In the genomic region with DNA sequence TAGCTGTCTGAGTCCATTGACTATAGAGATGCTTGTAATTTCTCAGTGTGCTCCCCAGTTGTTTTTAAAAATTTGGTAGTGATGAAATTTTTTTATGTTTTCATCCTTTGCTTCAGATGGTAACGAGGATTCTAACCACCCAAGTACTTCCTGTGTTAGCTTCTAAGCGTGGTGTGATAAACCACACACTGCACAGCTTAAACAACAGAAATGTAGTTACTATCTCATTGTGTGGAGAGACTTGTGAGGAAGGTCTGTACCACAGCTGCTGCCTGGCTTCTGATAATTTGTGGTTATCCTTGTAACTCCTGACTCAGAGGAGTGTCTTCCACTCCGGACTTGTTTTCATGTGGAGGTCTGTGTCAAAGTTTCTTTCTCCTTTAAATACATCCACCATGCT, we compare ENCODE assay signal across 20 mouse cellular contexts.
A peak's percentile ranks its signal among the peaks of the same experiment; 100 is the strongest.
DNase-seq lines count a peak whose midpoint lies in the region; ATAC-seq and TF ChIP-seq lines count a peak whose summit lies in the region.
"Had no signal": no experiment of that assay in that cellular context is flagged by ENCODE, and none has a peak within 500 bp of the region (broad histone marks: within the 10 kb centered on the region; RNA-seq: fewer than 3 reads in every experiment).

No protein-coding gene starts in this region.

- no peaks in the 10 kb centered on the region for H3K27me3 ChIP-seq in hindbrain, embryonic 11.5 days (ENCODE audit: control insufficient read depth, insufficient read depth, low read length)
- no peaks in the 10 kb centered on the region for H3K27me3 ChIP-seq in hindbrain, embryonic 16.5 days (replicated peaks; ENCODE audit: control insufficient read depth, insufficient read depth, low read length)
- H3K27me3 ChIP-seq: embryonic facial prominence, embryonic 13.5 days; kidney, embryonic 15.5 days; liver, embryonic 15.5 days; midbrain, embryonic 12.5 days had no signal

- no peak for TF ChIP-seq CTCF in gastrocnemius, adult 2 months (IDR thresholded peaks at IDR 0.05)

- no peaks in the 10 kb centered on the region for H3K36me3 ChIP-seq in hindbrain, embryonic 11.5 days (ENCODE audit: control insufficient read depth, insufficient read depth, low read length)
- H3K36me3 ChIP-seq in hindbrain, embryonic 16.5 days (ENCODE audit: control insufficient read depth, insufficient read depth, low read length), result no peaks in the 10 kb centered on the region
- H3K36me3 ChIP-seq: embryonic facial prominence, embryonic 13.5 days; heart, embryonic 10.5 days; kidney, embryonic 15.5 days; liver, embryonic 15.5 days; midbrain, embryonic 12.5 days had no signal

- peak; percentile 74 for DNase-seq in 416B (ENCODE audit: low read depth)
- peak; percentile 17 to 45 for DNase-seq in CD8-positive naive resting alpha-beta T cell, adult 2 months (ENCODE audit: low read depth in 2 of 2, low spot score in 2 of 2)
- DNase-seq in induced T-regulatory cell, adult 2 months (ENCODE audit: low read depth), result peak; percentile 61
- no peak for DNase-seq in hindbrain, embryonic 11.5 days (ENCODE audit: low spot score)
- no peak for DNase-seq in heart, adult 18-20 months
- no peak for DNase-seq in gastrocnemius, adult 2 months
- DNase-seq: B cell, adult 2 months; cerebellum, adult 9-10 months; forebrain, postnatal 0 days; heart, postnatal 14 days; layer of hippocampus, postnatal 36 days; left cerebral cortex, postnatal 4 days; lung, postnatal 10 days had no signal

- WGBS in hindbrain, embryonic 11.5 days, result 84% methylated on average over 3 of the region's 3 CpGs
- WGBS in hindbrain, embryonic 16.5 days, result 86% methylated on average over 3 of the region's 3 CpGs

- no peaks in the 10 kb centered on the region for H3K9me3 ChIP-seq in hindbrain, embryonic 11.5 days (ENCODE audit: control insufficient read depth, low read length)
- H3K9me3 ChIP-seq in hindbrain, embryonic 16.5 days (ENCODE audit: control insufficient read depth, low read length), result peaks cover 7% of the 10 kb centered on the region
- H3K9me3 ChIP-seq: embryonic facial prominence, embryonic 13.5 days; heart, embryonic 10.5 days; kidney, embryonic 15.5 days; liver, embryonic 15.5 days had no signal

- H3K4me3 ChIP-seq in hindbrain, embryonic 11.5 days (ENCODE audit: low read depth, low read length), result no peak overlapping the region
- H3K4me3 ChIP-seq in gastrocnemius, adult 2 months, result no peak overlapping the region
- H3K4me3 ChIP-seq in hindbrain, embryonic 16.5 days (ENCODE audit: low read length), result no peak overlapping the region
- H3K4me3 ChIP-seq: embryonic facial prominence, embryonic 13.5 days; heart, embryonic 10.5 days; kidney, embryonic 15.5 days; liver, embryonic 15.5 days; midbrain, embryonic 12.5 days had no signal

- no peak overlapping the region for H3K27ac ChIP-seq in hindbrain, embryonic 11.5 days (ENCODE audit: low read depth, low read length)
- H3K27ac ChIP-seq in gastrocnemius, adult 2 months, result no peak overlapping the region
- no peak overlapping the region for H3K27ac ChIP-seq in hindbrain, embryonic 16.5 days (ENCODE audit: low read depth, low read length)
- H3K27ac ChIP-seq: embryonic facial prominence, embryonic 13.5 days; heart, embryonic 10.5 days; kidney, embryonic 15.5 days; liver, embryonic 15.5 days; midbrain, embryonic 12.5 days had no signal

- H3K4me2 ChIP-seq in hindbrain, embryonic 11.5 days (replicated peaks; ENCODE audit: low read depth, low read length), result no peak overlapping the region
- H3K4me2 ChIP-seq in hindbrain, embryonic 16.5 days (ENCODE audit: low read length), result no peak overlapping the region
- H3K4me2 ChIP-seq: embryonic facial prominence, embryonic 13.5 days; kidney, embryonic 15.5 days; liver, embryonic 15.5 days; midbrain, embryonic 12.5 days had no signal

- H3K9ac ChIP-seq in hindbrain, embryonic 11.5 days (ENCODE audit: low read depth, low read length), result no peak overlapping the region
- H3K9ac ChIP-seq in hindbrain, embryonic 16.5 days (ENCODE audit: low read depth, low read length), result no peak overlapping the region
- H3K9ac ChIP-seq: embryonic facial prominence, embryonic 13.5 days; forebrain, postnatal 0 days; kidney, embryonic 15.5 days; liver, embryonic 15.5 days; midbrain, embryonic 12.5 days had no signal

- intact Hi-C loops in gastrocnemius, adult 2 months (cut with DNase I), result no loop called here

- ATAC-seq in megakaryocyte progenitor cell, adult 5-6 weeks (replicated peaks; ENCODE audit: poor library complexity), result peak; percentile 94
- ATAC-seq in hindbrain, embryonic 11.5 days (ENCODE audit: low FRiP score), result no peak
- ATAC-seq in hindbrain, embryonic 16.5 days, result no peak
- ATAC-seq: forebrain, postnatal 0 days had no signal

- no peaks in the 10 kb centered on the region for H3K4me1 ChIP-seq in hindbrain, embryonic 11.5 days (replicated peaks; ENCODE audit: control insufficient read depth, insufficient read depth, low read length)
- no peaks in the 10 kb centered on the region for H3K4me1 ChIP-seq in hindbrain, embryonic 16.5 days (ENCODE audit: control insufficient read depth, insufficient read depth, low read depth, low read length)
- H3K4me1 ChIP-seq: embryonic facial prominence, embryonic 13.5 days; kidney, embryonic 15.5 days; liver, embryonic 15.5 days had no signal

Comparison
In these comparisons a context has a peak if more than half of its experiments do, and no peak if none do; other contexts are left out.
1. DNase-seq: peak in 416B (single experiment), CD8-positive naive resting alpha-beta T cell, adult 2 months (2 of 2) and induced T-regulatory cell, adult 2 months (single experiment); none in hindbrain, embryonic 11.5 days (single experiment), heart, adult 18-20 months (0 of 2) and gastrocnemius, adult 2 months (single experiment).